Mouse (Mus musculus): ENCODE measurements at regions not wholly inside any gene's neighbourhood (a gene's known extent, or its start where the extent isn't known, plus 50 kb on each side); places are given as distances from the start of the nearest gene placed in this dataset.

GRCm38 (mm10) chr14:54151272-54151671 lies 102.6 kb downstream of the Dad1 start:
- TF ChIP-seq CTCF (IDR thresholded peaks at IDR 0.05; ENCODE audit: low read depth, low read length), result no peak
- TF ChIP-seq EP300 (IDR thresholded peaks at IDR 0.05; ENCODE audit: insufficient read depth, low read depth, low read length), result no peak
